Mouse (Mus musculus) spleen, postnatal 14 days (tissue): ENCODE measurements around the gene Adamts12.

Experiments
- DNase-seq, 2 experiments: peaks; one replicate each; pipeline ENCODE4 v3.0.0; 2021 to 2022; ENCODE audit warnings: low spot score in 2 of 2

The Adamts12 gene

DNA sequence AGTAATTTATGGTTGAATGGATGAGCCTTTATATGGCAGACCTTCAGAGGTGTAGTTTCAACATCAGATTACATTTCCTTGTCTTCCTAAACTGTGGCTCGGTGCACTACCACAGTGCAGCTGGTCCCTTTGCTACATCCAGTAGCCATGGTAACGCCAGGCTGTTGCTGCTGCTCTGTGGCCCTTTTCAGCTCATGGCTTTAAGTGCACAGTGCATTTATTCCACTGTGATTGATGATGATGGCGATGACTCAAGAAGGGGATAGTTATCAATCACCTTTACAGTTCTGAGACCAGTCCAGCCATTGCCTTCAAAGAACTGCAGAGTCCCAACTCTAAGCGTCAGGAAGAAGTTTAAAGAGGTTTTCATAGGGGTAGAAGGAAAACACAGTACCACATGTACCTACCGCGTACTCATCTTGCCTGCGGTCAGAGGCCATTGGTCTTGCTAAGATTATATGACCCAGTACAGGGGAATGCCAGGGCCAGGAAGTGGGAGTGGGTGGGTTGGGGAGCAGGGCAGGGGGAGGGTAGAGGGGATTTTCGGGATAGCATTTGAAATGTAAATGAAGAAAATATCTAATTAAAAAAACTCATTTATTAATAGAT lies 18.5 kb downstream of the Adamts12 start:
- no peak for DNase-seq

GRCm38 (mm10) chr15:11083678-11084077 lies 19.1 kb downstream of the Adamts12 start:
- DNase-seq, result no peak

GRCm38 (mm10) chr15:11084241-11084992 lies 19.8 kb downstream of the Adamts12 start:
- DNase-seq, result no peak

DNA sequence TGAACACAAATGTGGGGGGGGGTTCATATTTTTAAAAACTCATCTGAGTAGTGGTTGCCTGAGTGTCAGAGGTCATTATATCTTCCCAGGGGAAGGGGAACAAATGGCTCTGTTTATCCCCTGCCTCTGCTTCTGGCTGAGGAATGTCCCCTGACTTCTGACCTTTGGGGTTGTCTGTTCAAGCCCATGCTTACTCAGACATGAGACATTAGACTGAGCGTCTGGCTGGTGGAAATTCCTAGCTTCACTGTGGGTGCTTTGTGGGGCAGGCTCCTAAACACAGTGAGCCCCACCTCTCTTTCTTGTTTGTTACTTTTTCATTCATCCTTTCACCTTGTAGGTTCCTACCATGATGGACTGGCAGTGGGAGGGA lies 20.4 kb downstream of the Adamts12 start:
- no peak for DNase-seq

DNA sequence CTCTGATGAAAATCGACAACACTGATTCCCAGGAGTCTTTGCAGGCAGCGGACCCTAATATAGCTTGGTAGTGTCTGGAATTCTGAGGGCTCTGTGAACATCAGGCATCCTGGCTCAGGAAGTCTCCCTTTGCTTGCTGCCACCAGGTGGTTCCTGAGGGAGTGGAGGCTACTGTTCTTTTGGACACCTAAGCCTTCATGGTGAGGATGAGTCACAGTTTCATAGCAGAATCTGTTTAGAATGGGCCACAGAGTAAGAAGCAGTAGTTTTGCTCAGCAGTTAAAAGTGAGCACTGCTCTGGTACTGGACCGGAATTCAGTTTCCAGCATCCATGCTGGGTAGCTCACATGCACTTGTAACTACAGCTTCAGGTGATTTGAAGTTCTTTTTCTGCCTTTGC lies 24.9 kb downstream of the Adamts12 start:
- DNase-seq, result no peak

GRCm38 (mm10) chr15:11095566-11095965 lies 31.0 kb downstream of the Adamts12 start:
- DNase-seq, result no peak

GRCm38 (mm10) chr15:11097967-11098702 lies 33.5 kb downstream of the Adamts12 start:
- DNase-seq, result no peak

GRCm38 (mm10) chr15:11098940-11099339 lies 34.4 kb downstream of the Adamts12 start:
- no peak for DNase-seq

DNA sequence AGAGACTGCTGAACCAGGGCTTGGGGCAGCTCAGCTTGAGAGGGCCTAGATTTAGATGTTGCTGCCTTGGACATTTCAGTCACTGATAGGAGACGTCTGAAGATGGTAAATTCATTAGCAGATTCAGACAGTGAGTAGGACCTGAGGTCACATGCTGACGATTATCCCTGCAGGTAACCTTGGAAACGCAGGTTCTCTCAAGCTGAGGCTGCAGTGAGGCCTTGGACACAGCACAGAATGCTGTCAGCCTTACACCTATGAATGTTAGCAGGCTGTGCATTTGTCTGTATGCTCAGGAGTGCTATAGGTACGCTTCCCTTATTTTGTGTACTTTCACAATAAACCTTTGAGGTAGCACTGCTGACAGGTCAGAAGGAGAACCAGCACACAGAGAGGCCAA lies 36.3 kb downstream of the Adamts12 start:
- no peak for DNase-seq

GRCm38 (mm10) chr15:11105101-11105500 lies 40.5 kb downstream of the Adamts12 start:
- DNase-seq, result no peak

DNA sequence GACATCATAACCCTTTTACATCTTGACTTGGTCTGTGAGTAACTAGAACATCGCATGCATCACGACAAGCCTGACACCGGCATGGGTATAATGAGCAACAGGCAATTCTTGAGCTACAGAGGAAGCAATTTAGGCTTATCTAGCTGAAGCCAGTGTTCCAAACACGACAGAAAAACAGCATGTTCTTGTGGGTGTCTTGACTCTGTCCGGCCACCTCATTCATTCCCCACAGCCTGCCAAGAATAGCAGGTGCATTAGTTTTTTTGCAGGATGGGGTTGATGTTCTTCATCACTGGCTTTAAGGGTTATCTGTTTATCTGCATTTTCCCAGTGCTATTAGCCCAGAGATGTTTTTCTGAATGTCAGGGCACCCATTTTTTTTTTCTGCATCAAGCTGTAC lies 42.8 kb downstream of the Adamts12 start:
- DNase-seq, result no peak

DNA sequence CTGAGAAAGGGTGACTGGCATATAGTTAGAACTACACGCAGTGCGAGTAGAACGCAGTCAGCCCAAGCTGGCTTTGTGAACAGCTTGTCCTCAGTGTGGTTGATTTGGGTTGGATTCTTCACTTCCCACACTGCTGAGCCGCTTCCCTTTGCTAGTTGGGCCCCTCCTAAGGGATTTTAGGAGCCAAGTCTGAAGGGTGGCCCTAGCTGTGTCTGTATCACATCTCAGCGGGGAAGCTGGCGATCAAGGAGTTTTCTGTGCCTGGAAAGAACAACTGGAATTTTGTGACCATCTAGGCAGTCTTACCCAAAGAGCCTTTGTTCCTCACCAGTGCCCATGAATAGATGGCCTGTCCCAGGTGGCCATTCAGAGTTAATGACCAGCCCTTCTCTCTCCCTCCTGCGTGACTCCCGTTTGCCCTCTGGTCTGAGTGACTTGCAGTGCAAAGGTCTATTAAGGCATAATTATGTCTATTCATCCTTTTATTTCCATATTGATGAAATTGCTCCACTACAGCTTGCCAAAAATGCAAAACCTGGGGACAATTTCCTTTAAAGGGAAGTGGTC lies 50.1 kb downstream of the Adamts12 start:
- DNase-seq, result no peak

GRCm38 (mm10) chr15:11116303-11116702 lies 51.7 kb downstream of the Adamts12 start:
- DNase-seq, result no peak

DNA sequence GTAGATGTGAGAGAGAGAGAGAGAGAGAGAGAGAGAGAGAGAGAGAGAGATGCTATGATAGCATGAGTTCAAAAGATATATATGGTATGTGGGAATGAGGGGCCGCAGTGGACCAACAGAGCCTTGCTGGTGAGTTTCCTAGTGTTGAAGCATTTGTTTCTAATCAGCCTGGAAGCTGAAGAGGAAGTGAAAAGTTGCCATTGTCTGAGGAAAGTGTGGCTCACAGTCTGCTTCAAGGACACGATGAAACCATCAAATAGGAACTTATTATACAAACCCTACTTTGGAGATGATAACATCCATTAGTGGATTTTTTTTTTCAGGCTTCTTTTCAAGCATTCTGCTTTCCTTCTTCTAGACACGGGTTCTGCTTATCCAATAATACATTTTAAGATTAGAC lies 52.3 kb downstream of the Adamts12 start:
- no peak for DNase-seq

GRCm38 (mm10) chr15:11118371-11118770 lies 53.8 kb downstream of the Adamts12 start:
- no peak for DNase-seq

DNA sequence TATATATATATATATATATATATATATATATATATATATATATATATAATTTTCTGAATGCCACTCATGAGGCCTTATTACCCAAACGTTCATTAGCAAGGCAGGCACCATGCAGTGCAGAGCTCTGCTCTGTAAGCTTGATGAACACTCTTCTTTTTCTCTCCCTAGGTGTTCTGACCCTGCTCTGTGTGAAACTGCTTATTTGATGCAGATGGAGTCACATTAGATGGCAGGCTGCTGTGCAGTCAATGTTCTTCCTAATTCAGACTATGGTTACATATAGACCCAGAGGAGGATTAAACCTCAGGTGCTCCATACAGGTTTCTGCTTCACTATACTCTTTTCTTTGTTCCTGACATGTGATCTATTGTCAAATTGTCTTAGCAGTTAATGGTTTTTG lies 57.1 kb downstream of the Adamts12 start:
- no peak for DNase-seq

- DNase-seq, result no peak
These were observed 60.8 kb downstream of the Adamts12 start for GRCm38 (mm10) chr15:11125361-11125760.

GRCm38 (mm10) chr15:11128457-11128856 lies 63.9 kb downstream of the Adamts12 start:
- DNase-seq, result no peak

DNA sequence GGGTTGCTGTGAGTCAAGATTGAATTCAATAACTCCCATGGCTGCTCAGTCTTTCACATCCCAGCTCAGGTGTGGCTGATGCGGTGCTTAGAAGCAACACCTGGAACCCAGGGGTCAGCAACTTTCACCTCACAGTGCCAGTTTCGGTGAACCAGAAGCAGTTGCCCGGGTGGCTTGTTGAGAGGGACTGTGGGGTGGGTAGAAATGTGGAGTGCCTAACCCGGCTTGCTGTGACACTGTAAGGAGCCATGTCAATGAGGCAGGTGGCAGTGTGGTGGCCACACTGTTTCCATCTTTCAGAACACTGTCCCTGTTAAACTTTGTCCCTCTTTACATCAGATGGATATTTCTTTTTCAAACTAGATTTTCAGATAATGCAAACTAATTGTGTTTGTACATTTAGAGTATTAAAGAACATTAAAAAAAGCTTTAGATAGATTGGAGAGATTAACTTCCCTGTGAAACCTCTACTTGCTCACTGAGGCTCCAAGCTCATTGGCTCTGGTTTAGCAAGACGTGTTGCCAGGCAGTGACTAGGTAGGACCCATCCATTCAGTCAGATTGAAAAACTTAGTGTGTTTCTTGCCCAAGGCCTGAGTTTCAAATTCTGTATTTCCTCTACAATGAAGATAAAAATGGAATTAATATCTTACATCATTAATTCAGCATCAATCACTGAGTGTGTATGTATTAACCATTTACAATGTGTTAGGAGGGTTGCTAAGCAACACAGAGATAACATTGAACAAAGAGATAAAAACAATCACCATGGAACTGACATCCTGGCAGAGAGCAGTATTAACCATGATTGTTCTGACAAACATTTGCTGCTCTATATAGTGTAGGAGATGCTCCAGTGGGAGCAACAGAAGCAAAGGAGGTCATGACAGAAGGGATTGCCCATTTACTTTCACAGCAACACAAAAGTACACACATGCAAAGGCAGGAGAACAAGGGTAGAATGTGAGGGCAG lies 68.3 kb downstream of the Adamts12 start:
- DNase-seq, result no peak

GRCm38 (mm10) chr15:11145581-11145980 lies 81.0 kb downstream of the Adamts12 start:
- no peak for DNase-seq

DNA sequence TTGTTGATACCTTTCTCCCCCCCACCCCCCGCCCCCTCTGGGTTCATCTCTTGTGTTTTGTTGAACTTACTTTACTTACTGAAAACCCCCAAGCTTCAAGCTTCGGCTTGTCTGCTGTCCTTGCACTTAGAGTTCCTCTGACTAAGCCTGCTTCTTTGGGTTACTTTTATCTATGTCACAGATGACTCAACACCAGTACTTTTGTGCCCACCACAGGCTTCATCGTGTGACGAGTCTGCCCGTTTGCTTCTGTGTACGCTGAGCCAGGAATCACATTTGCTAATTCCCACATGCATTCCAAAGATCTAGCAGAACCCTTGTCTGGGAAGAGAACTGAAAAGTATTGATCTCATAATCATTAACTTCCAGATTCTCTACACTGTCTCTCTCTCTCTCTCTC lies 94.8 kb downstream of the Adamts12 start:
- no peak for DNase-seq
